ENCODE assay signal across 18 mouse cellular contexts in genomic region chr15:7714641-7715040, GRCm38 (mm10).
"Had no signal": no experiment of that assay in that cellular context is flagged by ENCODE, and none has a peak within 500 bp of the region (broad histone marks: within the 10 kb centered on the region; RNA-seq: fewer than 3 reads in every experiment).

No protein-coding gene starts in this region.

- H3K4me2 ChIP-seq: limb, embryonic 12.5 days; liver, embryonic 13.5 days; midbrain, embryonic 11.5 days; midbrain, embryonic 15.5 days; neural tube, embryonic 13.5 days had no signal

- DNase-seq: kidney, adult 11 months; kidney, postnatal 10 days; kidney, postnatal 4 days; liver; liver, embryonic 13.5 days; liver, postnatal 0 days; retina, postnatal 1 day; right cerebral cortex, postnatal 4 days; spleen, adult 18-20 months; thymus, adult 18-20 months; thymus, postnatal 14 days had no signal

- H3K9ac ChIP-seq: limb, embryonic 12.5 days; liver, embryonic 13.5 days; liver, postnatal 0 days; midbrain, embryonic 15.5 days; neural tube, embryonic 13.5 days had no signal

- ATAC-seq: liver, postnatal 0 days; midbrain, embryonic 15.5 days had no signal

- H3K4me3 ChIP-seq: layer of hippocampus, adult 2 months; limb, embryonic 12.5 days; liver, embryonic 13.5 days; megakaryocyte, embryonic 14.5 days; midbrain, embryonic 15.5 days; neural tube, embryonic 13.5 days had no signal

- H3K4me1 ChIP-seq: liver, embryonic 13.5 days; megakaryocyte, embryonic 14.5 days; midbrain, embryonic 15.5 days; neural tube, embryonic 13.5 days had no signal

- H3K27me3 ChIP-seq: limb, embryonic 12.5 days; liver, embryonic 13.5 days; megakaryocyte, embryonic 14.5 days; midbrain, embryonic 15.5 days; neural tube, embryonic 13.5 days had no signal

- H3K36me3 ChIP-seq: limb, embryonic 12.5 days; liver, embryonic 13.5 days; midbrain, embryonic 15.5 days; neural tube, embryonic 13.5 days had no signal

- H3K9me3 ChIP-seq: limb, embryonic 12.5 days; liver, embryonic 13.5 days; megakaryocyte, embryonic 14.5 days; midbrain, embryonic 15.5 days; neural tube, embryonic 13.5 days had no signal

- H3K27ac ChIP-seq: layer of hippocampus, adult 2 months; limb, embryonic 12.5 days; liver, embryonic 13.5 days; macrophage; midbrain, embryonic 15.5 days; neural tube, embryonic 13.5 days had no signal
